Mouse (Mus musculus) right cerebral cortex, postnatal 10 days (tissue): ENCODE results near the gene Kif1bp.
"Not testable (repeated sequence)": the region's sequence is repeated elsewhere in the genome, so short reads cannot be mapped to it uniquely, and the experiment has no call there.

Source experiments
- DNase-seq, 2 experiments: peaks; one replicate each; pipeline ENCODE4 v3.0.0; 2021; ENCODE audit warnings: low spot score in 2 of 2

The Kif1bp gene

GRCm38 (mm10) chr10:62511528-62511927 lies 66.7 kb downstream of the Kif1bp start:
- no peak for DNase-seq

- DNase-seq: no peak
Measured at GRCm38 (mm10) chr10:62509032-62509656, 69.1 kb downstream of the Kif1bp start.

DNA sequence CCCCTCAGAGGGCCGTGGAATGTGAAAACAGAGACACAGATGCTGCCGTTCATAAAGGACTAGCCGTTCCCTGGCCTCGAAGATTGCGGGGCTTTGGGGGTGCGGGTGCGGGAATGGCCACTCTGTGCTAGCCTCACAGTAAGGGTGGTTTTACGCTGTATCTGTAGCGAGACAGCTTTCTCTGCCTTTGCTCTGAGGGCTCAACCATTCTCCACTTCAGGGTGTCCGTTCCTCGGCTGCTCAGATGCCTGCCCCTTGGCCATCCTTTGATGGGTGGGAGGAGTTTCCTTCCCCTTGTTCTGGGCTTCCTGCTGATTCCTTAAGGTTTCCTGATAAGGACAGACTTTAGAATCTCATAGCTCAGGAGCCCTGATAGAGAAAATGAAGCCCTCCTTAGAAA lies 69.8 kb downstream of the Kif1bp start:
- no peak for DNase-seq

DNA sequence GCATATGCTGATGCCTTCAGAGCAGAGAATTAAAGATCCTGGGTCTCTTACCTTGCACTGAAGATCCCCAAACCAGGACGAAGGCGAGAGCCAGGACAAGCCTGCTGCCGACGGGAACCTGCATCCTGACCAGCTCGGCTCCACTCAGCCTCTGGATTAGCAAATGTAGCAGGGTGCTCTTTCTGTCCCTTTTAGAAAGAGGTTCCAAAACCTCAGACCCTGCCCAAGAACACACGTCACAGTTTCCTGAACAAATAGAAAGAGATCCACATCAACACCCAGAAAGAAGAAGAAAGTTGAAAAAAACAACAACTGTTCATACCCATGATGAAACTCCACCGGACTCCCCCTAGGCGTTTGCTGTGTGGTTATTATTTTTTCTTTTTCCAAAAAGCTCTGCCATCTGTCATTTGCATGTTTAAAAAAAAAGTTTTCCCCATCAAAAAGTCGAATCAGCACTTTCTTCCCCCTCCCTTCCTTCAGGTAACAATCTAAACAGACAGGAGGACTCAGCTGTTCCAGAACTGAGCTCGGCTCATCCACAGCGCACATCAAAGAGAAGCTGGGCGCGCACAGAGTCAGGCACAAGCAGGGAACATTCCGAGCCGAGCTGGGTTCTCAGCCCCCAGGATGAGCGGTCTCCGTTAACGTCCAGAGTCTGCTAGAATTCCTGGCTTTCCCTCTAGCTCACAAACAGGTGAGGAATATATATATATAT lies 70.5 kb downstream of the Kif1bp start:
- DNase-seq: no peak

GRCm38 (mm10) chr10:62507071-62507470 lies 71.2 kb downstream of the Kif1bp start:
- no peak for DNase-seq

GRCm38 (mm10) chr10:62506019-62506556 lies 72.2 kb downstream of the Kif1bp start:
- DNase-seq: no peak

- no peak for DNase-seq
Measured at GRCm38 (mm10) chr10:62505224-62505983, 72.9 kb downstream of the Kif1bp start.

- no peak for DNase-seq
Measured at GRCm38 (mm10) chr10:62503836-62504628, 74.2 kb downstream of the Kif1bp start.

- no peak for DNase-seq
Measured at GRCm38 (mm10) chr10:62503353-62503752, 74.9 kb downstream of the Kif1bp start.

- no peak for DNase-seq
Measured at GRCm38 (mm10) chr10:62501951-62502350, 76.3 kb downstream of the Kif1bp start.

DNA sequence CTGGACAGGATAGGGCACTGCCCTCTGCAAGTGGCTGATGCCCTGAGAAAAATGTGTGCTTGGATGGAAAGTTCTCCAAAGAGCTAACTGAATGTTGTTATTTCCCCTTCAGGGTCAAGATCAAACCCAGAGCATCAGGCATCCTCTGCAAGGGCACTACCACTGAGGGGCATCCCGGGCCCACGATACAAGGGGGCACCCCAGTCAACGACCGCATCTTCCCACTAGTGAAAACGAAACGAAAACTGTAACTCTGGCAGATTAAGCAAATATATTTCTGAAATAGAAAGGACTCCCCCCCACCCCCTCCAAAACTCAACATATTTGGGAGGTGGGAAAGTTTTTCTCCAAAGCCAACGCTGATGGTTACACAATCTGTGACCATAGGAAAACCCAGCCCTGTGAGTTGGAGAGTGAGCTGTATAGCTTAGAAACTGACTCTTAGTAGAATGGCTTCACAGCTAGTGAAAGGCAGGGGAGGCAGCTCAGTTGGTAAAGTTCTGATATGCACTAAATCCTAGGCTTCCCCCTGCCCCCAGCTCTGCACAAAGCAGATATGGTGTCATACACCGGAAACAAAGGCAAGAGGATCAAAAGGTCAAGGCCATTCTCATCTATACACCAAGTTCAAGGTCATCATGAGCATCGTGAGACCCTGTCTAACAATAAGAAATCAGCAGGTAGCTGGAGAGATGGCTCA lies 77.2 kb downstream of the Kif1bp start:
- no peak for DNase-seq

GRCm38 (mm10) chr10:62500088-62500915 lies 78.0 kb downstream of the Kif1bp start:
- peak; percentile 63 to 74 for DNase-seq

DNA sequence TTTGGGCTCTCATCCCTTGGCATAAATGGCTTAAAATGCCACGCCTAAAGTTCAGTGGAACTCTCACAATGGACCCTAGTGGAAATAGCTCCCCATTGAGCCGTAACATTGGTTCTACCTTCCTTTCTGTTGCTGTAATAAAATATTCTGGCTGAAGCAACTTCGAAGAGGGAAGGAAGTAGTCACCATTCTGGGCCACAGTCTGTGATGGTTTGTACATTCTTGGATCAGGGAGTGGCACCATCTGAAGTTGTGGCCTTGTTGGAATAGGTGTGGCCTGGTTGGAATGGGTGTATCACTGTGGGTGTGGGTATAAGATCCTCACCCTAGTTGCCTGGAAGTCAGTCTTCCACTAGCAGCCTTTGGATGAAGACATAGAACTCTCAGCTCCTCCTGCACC lies 86.6 kb downstream of the Kif1bp start:
- not testable (repeated sequence) for DNase-seq
